Mouse (Mus musculus): Measurements from ENCODE around the gene Cyp2e1. TPM values are rescaled to one million over a fixed set of nuclear protein-coding genes. Genes with fewer than 3 reads are reported as not detected.

The Cyp2e1 gene
- polyA plus RNA-seq (2014; fragmentation: Nextera tagmentation; extraction: Ambion mirVana), result not detected in 2 replicates

- no peak within 1 kb of the TSS for H3K4me3 ChIP-seq (ENCODE audit: low read depth, low read length)
- H3K9ac ChIP-seq (ENCODE audit: low read depth, low read length), result no peak within 1 kb of the TSS
- no peaks in the 10 kb centered on the region for H3K27me3 ChIP-seq (ENCODE audit: control insufficient read depth, insufficient read depth, low read length)
- no peaks in the 10 kb centered on the region for H3K4me1 ChIP-seq (ENCODE audit: control insufficient read depth, insufficient read depth, low read length)
- H3K9me3 ChIP-seq (replicated peaks; ENCODE audit: control insufficient read depth, low read length), result no peaks in the 10 kb centered on the region
- ATAC-seq (replicated peaks; ENCODE audit: insufficient number of reproducible peaks, low FRiP score, low TSS enrichment), result no peak
- no peak within 1 kb of the TSS for H3K4me2 ChIP-seq
- no peak within 1 kb of the TSS for H3K27ac ChIP-seq (ENCODE audit: low read depth, low read length)
- H3K36me3 ChIP-seq (ENCODE audit: control insufficient read depth, insufficient read depth, low read length), result no peaks in the 10 kb centered on the region
- WGBS (ENCODE audit: insufficient replicate concordance), result 79% methylated on average over 7 of the region's 7 CpGs
These were observed at the start of gene Cyp2e1 for GRCm38 (mm10) chr7:140763447-140764020. TSS of gene Cyp2e1 (plus strand) at chr7:140763739.

- Histone ChIP-seq H3K27me3 (ENCODE audit: control insufficient read depth, insufficient read depth, low read length) (no peaks in the 10 kb centered on the region), H3K9ac (ENCODE audit: low read depth, low read length) (no peak overlapping the region)
- 74% methylated on average over 7 of the region's 7 CpGs for WGBS (ENCODE audit: insufficient replicate concordance)
These were observed 46.1 kb upstream of the Cyp2e1 start for GRCm38 (mm10) chr7:140717155-140718055.

DNA sequence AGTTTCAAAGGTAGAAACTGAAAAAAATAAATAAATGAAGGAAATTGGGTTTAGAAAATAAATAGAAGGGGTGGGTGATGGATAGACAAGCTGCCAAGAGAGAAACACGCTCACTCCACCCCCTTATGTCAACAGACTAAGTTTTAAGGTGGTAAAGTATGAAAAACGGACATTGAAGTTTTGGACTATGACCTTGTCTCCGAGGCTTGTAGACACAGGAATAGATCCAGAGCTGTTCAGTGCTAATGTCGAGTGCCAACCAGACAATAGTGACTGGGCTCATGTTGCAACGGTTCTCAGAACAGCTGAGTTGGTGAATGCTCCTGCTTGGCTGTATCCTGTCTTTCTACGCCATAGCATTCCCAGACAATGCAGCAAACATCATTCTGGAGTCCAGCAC, 42.4 kb upstream of the Cyp2e1 start:
- Histone ChIP-seq H3K9ac (ENCODE audit: low read depth, low read length) (no peak overlapping the region), H3K27me3 (ENCODE audit: control insufficient read depth, insufficient read depth, low read length) (no peaks in the 10 kb centered on the region), H3K4me1 (ENCODE audit: control insufficient read depth, insufficient read depth, low read length) (no peaks in the 10 kb centered on the region), H3K27ac (ENCODE audit: low read depth, low read length) (no peak overlapping the region), H3K36me3 (ENCODE audit: control insufficient read depth, insufficient read depth, low read length) (no peaks in the 10 kb centered on the region), H3K4me3 (ENCODE audit: low read depth, low read length) (no peak overlapping the region), H3K9me3 (replicated peaks; ENCODE audit: control insufficient read depth, low read length) (no peaks in the 10 kb centered on the region), H3K4me2 (no peak overlapping the region)
- ATAC-seq (replicated peaks; ENCODE audit: insufficient number of reproducible peaks, low FRiP score, low TSS enrichment), result no peak
- WGBS (ENCODE audit: insufficient replicate concordance), result 66% methylated on average over 6 of the region's 6 CpGs

More at GRCm38 (mm10) chr7:140717155-140718055, 46.1 kb upstream of the Cyp2e1 start:
- H3K4me3 ChIP-seq (ENCODE audit: low read depth, low read length), result no peak overlapping the region
- H3K4me2 ChIP-seq, result no peak overlapping the region
- H3K36me3 ChIP-seq (ENCODE audit: control insufficient read depth, insufficient read depth, low read length), result no peaks in the 10 kb centered on the region
- H3K4me1 ChIP-seq (ENCODE audit: control insufficient read depth, insufficient read depth, low read length), result no peaks in the 10 kb centered on the region
- H3K27ac ChIP-seq (ENCODE audit: low read depth, low read length), result no peak overlapping the region
- no peaks in the 10 kb centered on the region for H3K9me3 ChIP-seq (replicated peaks; ENCODE audit: control insufficient read depth, low read length)
- no peak for ATAC-seq (replicated peaks; ENCODE audit: insufficient number of reproducible peaks, low FRiP score, low TSS enrichment)

DNA sequence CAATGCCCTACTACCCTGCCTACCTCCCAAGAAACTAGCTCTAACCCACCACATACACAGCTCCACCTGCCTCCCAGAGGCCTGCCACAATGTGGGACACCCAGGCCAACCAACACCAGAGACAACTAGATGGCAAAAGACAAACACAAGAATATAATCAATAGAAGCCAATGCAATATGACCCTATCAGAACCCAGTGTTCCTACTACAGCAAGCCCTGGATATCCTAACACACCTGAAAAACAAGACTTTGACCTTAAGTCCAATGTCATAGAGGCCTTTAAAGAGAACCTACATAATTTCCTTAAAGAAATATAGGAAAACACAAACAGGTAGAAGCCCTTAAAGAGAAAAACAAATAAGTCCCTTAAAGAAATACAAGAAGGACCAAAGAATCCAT, 38.0 kb upstream of the Cyp2e1 start:
- H3K9ac ChIP-seq (ENCODE audit: low read depth, low read length), result no peak overlapping the region
- H3K27ac ChIP-seq (ENCODE audit: low read depth, low read length), result no peak overlapping the region
- no peaks in the 10 kb centered on the region for H3K9me3 ChIP-seq (replicated peaks; ENCODE audit: control insufficient read depth, low read length)
- H3K4me1 ChIP-seq (ENCODE audit: control insufficient read depth, insufficient read depth, low read length), result no peaks in the 10 kb centered on the region
- no peaks in the 10 kb centered on the region for H3K27me3 ChIP-seq (ENCODE audit: control insufficient read depth, insufficient read depth, low read length)
- H3K4me2 ChIP-seq, result no peak overlapping the region
- H3K36me3 ChIP-seq (ENCODE audit: control insufficient read depth, insufficient read depth, low read length), result no peaks in the 10 kb centered on the region
- H3K4me3 ChIP-seq (ENCODE audit: low read depth, low read length), result no peak overlapping the region
- no peak for ATAC-seq (replicated peaks; ENCODE audit: insufficient number of reproducible peaks, low FRiP score, low TSS enrichment)

GRCm38 (mm10) chr7:140733162-140733561, 30.4 kb upstream of the Cyp2e1 start:
- Histone ChIP-seq H3K4me1 (ENCODE audit: control insufficient read depth, insufficient read depth, low read length) (no peaks in the 10 kb centered on the region), H3K36me3 (ENCODE audit: control insufficient read depth, insufficient read depth, low read length) (no peaks in the 10 kb centered on the region), H3K27me3 (ENCODE audit: control insufficient read depth, insufficient read depth, low read length) (no peaks in the 10 kb centered on the region), H3K4me3 (ENCODE audit: low read depth, low read length) (no peak overlapping the region), H3K4me2 (no peak overlapping the region), H3K9ac (ENCODE audit: low read depth, low read length) (no peak overlapping the region), H3K9me3 (replicated peaks; ENCODE audit: control insufficient read depth, low read length) (no peaks in the 10 kb centered on the region), H3K27ac (ENCODE audit: low read depth, low read length) (no peak overlapping the region)
- WGBS (ENCODE audit: insufficient replicate concordance), result 66% methylated on average over 2 of the region's 2 CpGs
- no peak for ATAC-seq (replicated peaks; ENCODE audit: insufficient number of reproducible peaks, low FRiP score, low TSS enrichment)

DNA sequence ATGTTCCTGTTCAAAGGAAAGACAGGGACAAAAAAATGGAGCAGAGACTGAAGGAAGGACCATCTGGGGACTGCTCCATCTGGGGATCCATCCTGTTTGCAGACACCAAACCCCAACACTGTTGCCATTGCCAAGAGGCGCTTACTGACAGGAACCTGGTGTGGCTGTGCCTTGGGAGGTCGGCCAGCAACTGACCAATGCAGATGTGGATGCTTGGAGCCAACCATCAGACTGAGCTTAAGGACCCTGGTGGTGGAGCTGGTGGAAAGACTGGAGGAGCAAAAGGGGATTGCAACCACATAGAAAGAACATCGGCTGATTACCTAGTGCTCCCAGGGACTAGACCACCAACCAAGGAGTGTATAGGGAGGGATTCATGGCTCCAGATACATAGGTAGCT, 16.1 kb upstream of the Cyp2e1 start:
- no peaks in the 10 kb centered on the region for H3K9me3 ChIP-seq (replicated peaks; ENCODE audit: control insufficient read depth, low read length)
- 73% methylated on average over 3 of the region's 3 CpGs for WGBS (ENCODE audit: insufficient replicate concordance)
- no peak overlapping the region for H3K4me3 ChIP-seq (ENCODE audit: low read depth, low read length)
- H3K27me3 ChIP-seq (ENCODE audit: control insufficient read depth, insufficient read depth, low read length), result no peaks in the 10 kb centered on the region
- no peak overlapping the region for H3K4me2 ChIP-seq
- no peaks in the 10 kb centered on the region for H3K4me1 ChIP-seq (ENCODE audit: control insufficient read depth, insufficient read depth, low read length)
- no peak overlapping the region for H3K9ac ChIP-seq (ENCODE audit: low read depth, low read length)
- no peaks in the 10 kb centered on the region for H3K36me3 ChIP-seq (ENCODE audit: control insufficient read depth, insufficient read depth, low read length)
- ATAC-seq (replicated peaks; ENCODE audit: insufficient number of reproducible peaks, low FRiP score, low TSS enrichment), result no peak
- no peak overlapping the region for H3K27ac ChIP-seq (ENCODE audit: low read depth, low read length)

DNA sequence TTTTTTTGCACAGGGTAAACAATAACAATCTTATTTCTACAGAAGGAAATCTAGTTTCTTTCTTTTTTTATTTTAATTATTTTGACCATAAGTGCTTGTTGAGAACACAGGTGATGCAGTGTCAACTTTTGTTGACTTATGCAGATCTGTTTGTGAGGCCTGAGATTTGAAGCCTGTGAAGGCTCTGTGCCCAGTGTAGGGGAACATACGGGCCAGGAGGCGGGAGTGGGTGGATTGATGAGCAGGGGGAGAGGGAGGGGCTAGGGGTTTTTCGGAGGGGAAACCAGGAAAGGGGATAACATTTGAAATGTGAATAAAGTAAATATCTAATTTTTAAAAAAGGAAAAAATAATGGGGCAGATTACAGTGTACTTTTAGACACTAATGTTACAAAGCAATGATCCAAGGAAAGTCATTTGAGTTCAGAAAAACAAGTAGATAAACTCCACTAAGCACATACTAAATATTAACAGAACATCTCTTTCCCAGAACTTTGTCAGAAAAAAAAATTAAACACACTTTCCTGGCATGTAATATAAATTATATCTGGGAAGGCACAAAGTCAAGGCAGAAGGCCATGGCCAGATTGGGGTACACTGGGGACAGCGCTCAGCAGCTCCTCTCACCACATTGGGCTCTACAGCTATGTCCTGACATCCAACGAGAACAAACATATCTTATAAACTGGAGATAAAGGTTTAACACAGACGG, 15.3 kb upstream of the Cyp2e1 start:
- no peak overlapping the region for H3K4me2 ChIP-seq
- H3K27me3 ChIP-seq (ENCODE audit: control insufficient read depth, insufficient read depth, low read length), result no peaks in the 10 kb centered on the region
- H3K9me3 ChIP-seq (replicated peaks; ENCODE audit: control insufficient read depth, low read length), result no peaks in the 10 kb centered on the region
- H3K4me3 ChIP-seq (ENCODE audit: low read depth, low read length), result no peak overlapping the region
- 74% methylated on average over 6 of the region's 6 CpGs for WGBS (ENCODE audit: insufficient replicate concordance)
- no peaks in the 10 kb centered on the region for H3K36me3 ChIP-seq (ENCODE audit: control insufficient read depth, insufficient read depth, low read length)
- no peaks in the 10 kb centered on the region for H3K4me1 ChIP-seq (ENCODE audit: control insufficient read depth, insufficient read depth, low read length)
- H3K9ac ChIP-seq (ENCODE audit: low read depth, low read length), result no peak overlapping the region
- H3K27ac ChIP-seq (ENCODE audit: low read depth, low read length), result no peak overlapping the region
- no peak for ATAC-seq (replicated peaks; ENCODE audit: insufficient number of reproducible peaks, low FRiP score, low TSS enrichment)

DNA sequence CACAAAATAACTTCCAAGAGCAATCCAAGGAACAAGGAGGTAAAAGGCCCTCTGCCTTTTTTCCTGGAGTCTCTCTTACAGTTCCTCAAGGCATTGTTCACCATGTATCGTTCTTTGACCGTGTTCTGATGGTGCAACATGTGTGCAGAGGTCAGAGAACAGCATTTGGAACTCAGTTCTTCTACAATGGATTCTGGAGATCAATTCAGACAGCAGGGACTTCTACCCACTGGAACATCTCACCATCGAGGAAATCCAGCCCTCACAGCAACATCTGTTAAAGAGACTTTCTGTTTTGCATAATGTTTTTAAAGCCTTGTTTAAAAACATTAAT, 14.7 kb upstream of the Cyp2e1 start:
- H3K27ac ChIP-seq (ENCODE audit: low read depth, low read length), result no peak overlapping the region
- no peak overlapping the region for H3K4me2 ChIP-seq
- no peak overlapping the region for H3K4me3 ChIP-seq (ENCODE audit: low read depth, low read length)
- H3K9ac ChIP-seq (ENCODE audit: low read depth, low read length), result no peak overlapping the region
- no peaks in the 10 kb centered on the region for H3K36me3 ChIP-seq (ENCODE audit: control insufficient read depth, insufficient read depth, low read length)
- H3K4me1 ChIP-seq (ENCODE audit: control insufficient read depth, insufficient read depth, low read length), result no peaks in the 10 kb centered on the region
- H3K27me3 ChIP-seq (ENCODE audit: control insufficient read depth, insufficient read depth, low read length), result no peaks in the 10 kb centered on the region
- WGBS (ENCODE audit: insufficient replicate concordance), result 71% methylated on average over 3 of the region's 3 CpGs
- H3K9me3 ChIP-seq (replicated peaks; ENCODE audit: control insufficient read depth, low read length), result no peaks in the 10 kb centered on the region
- no peak for ATAC-seq (replicated peaks; ENCODE audit: insufficient number of reproducible peaks, low FRiP score, low TSS enrichment)
